Mouse (Mus musculus): ENCODE results near the gene Usb1. TPM values are rescaled to one million over a fixed set of nuclear protein-coding genes. Genes with fewer than 3 reads are reported as not detected.

Gene Usb1
- polyA plus RNA-seq (2012; ENCODE audit: insufficient read depth, insufficient read length, missing spikeins) = 35.0 and 35.2 TPM in 2 replicates

DNA sequence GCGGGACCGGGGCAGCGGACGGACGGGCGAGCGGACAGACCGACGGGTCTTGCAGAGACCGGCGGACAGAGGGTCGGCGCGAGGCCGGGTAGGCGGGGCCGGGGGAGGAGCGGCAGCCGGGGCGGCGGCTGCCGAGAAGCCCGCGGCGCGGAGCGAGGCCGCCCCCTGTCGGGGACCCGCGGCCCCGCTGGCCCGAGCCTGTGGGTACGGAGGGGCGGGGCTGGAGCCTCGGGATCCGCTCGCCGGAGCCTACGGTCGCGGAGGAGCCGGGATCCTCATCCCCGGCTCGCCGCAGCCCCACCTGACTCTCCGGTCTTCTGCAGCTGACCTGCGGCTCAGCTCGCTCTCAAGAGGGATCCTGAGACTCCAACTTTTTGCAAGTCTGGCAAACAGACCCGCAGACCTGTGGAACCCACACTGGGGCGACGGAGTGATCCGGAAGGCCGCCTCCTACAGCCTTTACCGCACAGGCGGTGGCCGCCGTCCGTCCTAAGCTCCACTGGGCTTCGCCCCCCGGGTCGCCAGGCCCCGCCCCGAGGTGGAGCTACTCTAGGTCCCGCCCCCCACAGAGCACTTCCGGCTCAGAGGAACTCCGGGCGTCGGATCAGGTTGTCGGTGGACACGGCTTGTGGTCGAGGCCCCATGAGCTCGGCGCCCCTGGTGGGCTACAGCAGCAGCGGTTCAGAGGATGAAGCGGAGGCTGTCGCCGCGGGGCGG is at the start of gene Usb1, which contains the start of gene Zfp319:
Gene Usb1 (plus strand): TSS at position 565 of the 717 bp plus-strand sequence.
Gene Zfp319 (minus strand): TSS at position 231 of the 717 bp plus-strand sequence.
- peak; percentile 36; the same call in 1 of the 2 replicates for TF ChIP-seq POLR2A (IDR thresholded peaks at IDR 0.05; ENCODE audit: borderline replicate concordance, low read depth, low read length)
- TF ChIP-seq CTCF (IDR thresholded peaks at IDR 0.05; ENCODE audit: low read depth, low read length) = 0 out of 2 replicates have a peak, but pooled peaks have one; percentile 23
- peak within 1 kb of the TSS; percentile 98 for H3K27ac ChIP-seq (ENCODE audit: insufficient read depth, low read depth, low read length)
- peaks cover 21% of the 10 kb centered on the region for H3K4me1 ChIP-seq (ENCODE audit: control insufficient read depth, insufficient read depth, low read length)
- peak within 1 kb of the TSS; percentile 100 for H3K4me3 ChIP-seq (ENCODE audit: insufficient read depth, low read length)

DNA sequence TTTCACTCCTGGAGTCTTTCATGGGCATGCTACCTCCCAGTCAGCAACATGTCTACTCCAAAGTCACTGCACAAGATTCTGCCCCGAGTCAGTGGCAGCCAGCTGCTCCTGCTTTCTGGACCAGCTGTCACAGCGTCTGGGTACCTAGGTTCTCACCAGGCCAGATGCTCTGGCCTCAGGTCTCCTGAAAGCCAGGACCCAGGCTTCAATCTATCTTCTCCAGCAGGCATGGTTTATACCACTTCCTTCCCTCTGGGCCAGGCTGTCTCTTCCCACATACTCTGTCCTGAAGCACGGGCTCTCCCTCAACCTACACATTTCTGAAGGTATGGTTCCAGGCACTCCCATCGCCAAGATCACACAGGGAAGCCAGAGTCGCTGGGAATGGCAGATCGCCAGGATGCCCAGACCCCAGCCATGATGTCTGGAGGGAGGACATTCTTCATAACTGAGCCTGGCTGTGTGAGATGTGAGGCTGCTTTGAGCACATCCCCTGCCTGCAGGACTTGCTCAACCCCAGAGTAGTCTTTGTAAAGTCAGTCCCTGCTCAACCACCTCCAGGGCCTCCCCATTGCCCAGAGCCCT is 42.9 kb upstream of the Usb1 start:
- H3K4me1 ChIP-seq (ENCODE audit: control insufficient read depth, insufficient read depth, low read length) = peaks cover 8% of the 10 kb centered on the region; the same call in 1 of the 2 replicates

DNA sequence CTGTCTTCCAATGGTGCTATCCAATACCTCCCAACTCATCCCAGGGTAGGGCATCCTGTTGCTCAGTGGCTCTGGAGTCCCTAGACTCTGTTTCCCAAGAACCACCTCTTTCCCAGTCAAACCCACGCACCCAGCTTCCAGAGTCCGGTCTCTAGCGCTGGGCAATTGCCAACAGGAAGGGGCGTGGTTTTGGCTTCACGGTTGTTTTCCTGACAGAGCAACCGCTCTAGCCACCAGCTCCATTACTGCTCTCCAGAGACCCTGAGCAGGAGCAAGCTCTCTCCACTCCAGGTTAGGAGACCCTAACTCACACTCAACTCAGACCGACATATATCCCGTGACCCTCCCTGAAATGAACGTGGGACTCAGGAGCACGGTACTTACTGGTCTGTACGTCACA is 38.9 kb upstream of the Usb1 start:
- peaks cover 8% of the 10 kb centered on the region; the same call in 1 of the 2 replicates for H3K4me1 ChIP-seq (ENCODE audit: control insufficient read depth, insufficient read depth, low read length)
- H3K4me3 ChIP-seq (ENCODE audit: insufficient read depth, low read length) = peak overlapping the region; percentile 67
- H3K27ac ChIP-seq (ENCODE audit: insufficient read depth, low read depth, low read length) = no peak overlapping the region
- TF ChIP-seq POLR2A (IDR thresholded peaks at IDR 0.05; ENCODE audit: borderline replicate concordance, low read depth, low read length) (no peak), CTCF (IDR thresholded peaks at IDR 0.05; ENCODE audit: low read depth, low read length) (no peak)

More for the DNA sequence above, 42.9 kb upstream of the Usb1 start:
- no peak overlapping the region for H3K4me3 ChIP-seq (ENCODE audit: insufficient read depth, low read length)
- no peak for TF ChIP-seq POLR2A (IDR thresholded peaks at IDR 0.05; ENCODE audit: borderline replicate concordance, low read depth, low read length)
- no peak for TF ChIP-seq CTCF (IDR thresholded peaks at IDR 0.05; ENCODE audit: low read depth, low read length)
- no peak overlapping the region for H3K27ac ChIP-seq (ENCODE audit: insufficient read depth, low read depth, low read length)

DNA sequence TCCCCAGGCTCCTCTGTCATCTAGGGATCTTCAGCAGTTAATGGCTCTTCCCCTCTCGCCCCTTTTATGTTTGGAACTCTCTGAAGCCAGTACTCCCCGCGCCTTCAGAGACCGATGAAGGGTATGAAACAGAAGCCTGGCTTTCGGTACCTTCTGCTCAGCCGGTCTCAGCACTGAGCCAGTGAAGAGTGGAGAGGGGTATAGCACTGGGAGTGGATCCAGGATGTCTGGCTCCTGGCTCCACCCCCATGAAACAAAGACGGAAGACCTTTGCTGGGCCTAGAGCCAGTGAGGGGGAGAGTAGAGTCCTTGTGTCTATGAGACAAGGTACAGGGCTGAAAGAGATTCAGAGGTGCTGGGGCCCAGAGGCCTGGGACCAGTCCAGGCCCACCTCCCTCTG is 38.2 kb upstream of the Usb1 start:
- H3K4me1 ChIP-seq (ENCODE audit: control insufficient read depth, insufficient read depth, low read length) = peaks cover 6% of the 10 kb centered on the region; the same call in 1 of the 2 replicates
- TF ChIP-seq POLR2A (IDR thresholded peaks at IDR 0.05; ENCODE audit: borderline replicate concordance, low read depth, low read length) (no peak), CTCF (IDR thresholded peaks at IDR 0.05; ENCODE audit: low read depth, low read length) (no peak)
- peak overlapping the region; percentile 27; the same call in 1 of the 2 replicates for H3K4me3 ChIP-seq (ENCODE audit: insufficient read depth, low read length)
- H3K27ac ChIP-seq (ENCODE audit: insufficient read depth, low read depth, low read length) = no peak overlapping the region

DNA sequence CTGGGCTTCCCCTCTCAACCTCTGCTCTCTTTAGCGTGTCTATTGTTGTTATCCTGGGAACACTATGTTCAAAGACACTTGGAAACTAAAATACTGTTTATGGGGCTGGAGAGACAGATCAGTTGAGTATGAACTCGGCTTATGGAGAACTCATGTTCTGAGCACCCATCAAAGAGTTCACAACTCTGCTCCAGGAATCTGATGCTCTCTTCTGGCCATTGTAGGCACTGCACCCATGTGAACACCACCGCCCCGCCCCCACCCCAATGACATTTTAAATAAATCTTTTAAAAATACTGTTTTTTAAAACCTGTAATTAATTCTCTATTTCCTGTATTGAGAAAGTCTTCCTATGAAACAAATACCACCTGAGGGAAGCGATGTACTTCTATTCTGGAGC is 29.7 kb upstream of the Usb1 start:
- Histone ChIP-seq H3K4me1 (ENCODE audit: control insufficient read depth, insufficient read depth, low read length) (no peaks in the 10 kb centered on the region), H3K27ac (ENCODE audit: insufficient read depth, low read depth, low read length) (no peak overlapping the region), H3K4me3 (ENCODE audit: insufficient read depth, low read length) (no peak overlapping the region)
- no peak for TF ChIP-seq POLR2A (IDR thresholded peaks at IDR 0.05; ENCODE audit: borderline replicate concordance, low read depth, low read length)
- 0 out of 2 replicates have a peak, but pooled peaks have one; percentile 24 for TF ChIP-seq CTCF (IDR thresholded peaks at IDR 0.05; ENCODE audit: low read depth, low read length)

DNA sequence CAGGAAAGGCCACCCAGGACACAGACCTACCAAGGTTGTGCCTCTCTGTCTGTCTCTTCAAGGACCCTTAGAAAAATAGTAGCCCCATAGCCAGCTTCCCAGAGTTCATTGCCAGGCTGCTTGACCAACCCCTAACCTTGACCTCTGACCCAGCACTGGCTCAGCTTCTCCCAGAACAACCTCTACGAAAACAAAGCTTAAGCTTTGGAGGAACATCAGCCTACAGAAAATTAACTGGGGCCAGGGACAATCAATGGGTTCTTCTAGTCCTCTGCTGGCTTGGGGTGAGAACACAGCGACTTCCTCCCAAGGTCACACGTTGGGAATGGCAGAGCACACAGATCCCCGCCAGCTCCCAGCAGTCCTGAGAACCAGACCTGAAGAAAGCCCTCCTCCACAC is 26.6 kb upstream of the Usb1 start:
- H3K4me3 ChIP-seq (ENCODE audit: insufficient read depth, low read length) = no peak overlapping the region
- TF ChIP-seq POLR2A (IDR thresholded peaks at IDR 0.05; ENCODE audit: borderline replicate concordance, low read depth, low read length) (no peak), CTCF (IDR thresholded peaks at IDR 0.05; ENCODE audit: low read depth, low read length) (no peak)
- H3K4me1 ChIP-seq (ENCODE audit: control insufficient read depth, insufficient read depth, low read length) = no peaks in the 10 kb centered on the region

DNA sequence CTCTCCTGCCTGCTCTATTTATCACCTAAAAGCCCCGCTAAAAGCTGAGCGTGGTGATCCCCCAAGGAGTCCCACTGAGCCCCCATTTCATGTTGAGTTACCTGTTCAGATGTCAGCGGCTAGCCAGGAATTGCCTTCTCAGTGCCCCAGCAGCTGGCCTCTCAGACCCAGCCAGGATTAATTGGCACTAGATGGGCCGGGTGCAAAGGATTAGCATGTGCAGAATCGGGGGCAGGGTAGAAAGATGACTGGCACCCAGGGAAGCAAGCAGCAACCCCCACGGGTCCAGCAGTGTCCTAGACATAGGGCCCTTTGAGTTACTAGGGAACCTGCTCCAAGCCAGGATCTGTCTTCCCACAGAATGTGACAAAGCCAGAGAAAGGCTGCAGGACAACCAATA is 25.7 kb upstream of the Usb1 start, which contains the start of gene Cngb1:
Gene Cngb1 (minus strand): TSS at position 155 of the 400 bp plus-strand sequence.
- no peak within 1 kb of the TSS for H3K4me3 ChIP-seq (ENCODE audit: insufficient read depth, low read length)
- H3K4me1 ChIP-seq (ENCODE audit: control insufficient read depth, insufficient read depth, low read length) = no peaks in the 10 kb centered on the region
- TF ChIP-seq CTCF (IDR thresholded peaks at IDR 0.05; ENCODE audit: low read depth, low read length) (no peak), POLR2A (IDR thresholded peaks at IDR 0.05; ENCODE audit: borderline replicate concordance, low read depth, low read length) (no peak)
- H3K27ac ChIP-seq (ENCODE audit: insufficient read depth, low read depth, low read length) = no peak within 1 kb of the TSS

More for the DNA sequence above, 26.6 kb upstream of the Usb1 start:
- H3K27ac ChIP-seq (ENCODE audit: insufficient read depth, low read depth, low read length) = no peak overlapping the region

DNA sequence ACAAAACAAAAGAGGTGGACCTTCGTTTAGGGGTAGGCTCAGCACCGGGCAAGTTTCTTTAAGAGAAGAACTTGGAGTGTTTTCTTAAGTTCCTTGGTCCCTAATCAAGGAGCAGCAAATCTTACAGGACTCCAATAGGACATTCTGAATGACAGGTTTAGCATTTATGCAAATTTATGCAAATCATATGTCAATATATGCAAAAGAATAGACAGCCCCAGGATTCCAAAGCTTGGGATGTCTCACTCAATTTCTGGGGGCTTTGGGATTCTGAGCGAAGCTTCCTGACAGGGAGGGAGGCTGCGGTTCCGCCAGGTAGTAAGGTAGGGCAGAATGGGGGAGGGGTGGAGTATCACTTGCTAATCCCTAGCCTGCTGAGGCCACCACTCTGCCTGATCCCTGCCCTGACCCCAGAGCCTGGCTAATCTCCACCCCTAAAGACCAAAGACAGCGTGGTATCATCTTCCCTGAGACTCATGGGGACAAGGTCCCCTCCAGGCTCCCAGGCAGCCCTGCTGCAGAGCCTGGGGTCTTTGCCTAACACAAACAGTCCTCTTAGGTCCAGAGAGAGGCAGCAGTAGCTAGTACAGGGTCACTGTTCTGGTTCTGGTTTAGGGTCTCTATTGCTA is 21.6 kb upstream of the Usb1 start, which contains the start of gene Tepp:
Gene Tepp (plus strand): TSS at position 225 of the 629 bp plus-strand sequence.
- TF ChIP-seq POLR2A (IDR thresholded peaks at IDR 0.05; ENCODE audit: borderline replicate concordance, low read depth, low read length) (no peak), CTCF (IDR thresholded peaks at IDR 0.05; ENCODE audit: low read depth, low read length) (no peak)
- H3K4me3 ChIP-seq (ENCODE audit: insufficient read depth, low read length) = no peak within 1 kb of the TSS
- no peaks in the 10 kb centered on the region for H3K4me1 ChIP-seq (ENCODE audit: control insufficient read depth, insufficient read depth, low read length)
- no peak within 1 kb of the TSS for H3K27ac ChIP-seq (ENCODE audit: insufficient read depth, low read depth, low read length)

DNA sequence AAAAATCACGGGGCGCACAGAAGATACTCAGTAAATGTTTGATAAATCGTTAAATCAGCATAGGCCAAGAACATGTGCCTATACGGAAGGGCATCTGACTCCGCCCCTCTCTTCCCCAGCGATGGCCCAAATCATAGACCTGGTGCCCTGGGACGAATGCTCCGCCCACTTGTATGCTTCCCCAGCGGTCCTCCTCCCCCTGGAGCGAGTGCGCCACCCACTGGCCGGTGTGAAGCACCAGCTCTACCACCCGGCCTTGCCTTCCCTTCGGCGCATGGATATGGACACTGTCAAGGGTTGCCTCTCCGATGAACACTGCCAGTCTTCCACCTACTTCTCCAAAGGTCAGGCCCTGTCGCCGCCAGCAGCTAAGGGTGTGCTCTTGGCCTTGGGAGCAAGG is 19.2 kb upstream of the Usb1 start:
- no peak overlapping the region for H3K4me3 ChIP-seq (ENCODE audit: insufficient read depth, low read length)
- no peak for TF ChIP-seq POLR2A (IDR thresholded peaks at IDR 0.05; ENCODE audit: borderline replicate concordance, low read depth, low read length)
- TF ChIP-seq CTCF (IDR thresholded peaks at IDR 0.05; ENCODE audit: low read depth, low read length) = peak; percentile 6; the same call in 1 of the 2 replicates
- H3K4me1 ChIP-seq (ENCODE audit: control insufficient read depth, insufficient read depth, low read length) = no peaks in the 10 kb centered on the region
- H3K27ac ChIP-seq (ENCODE audit: insufficient read depth, low read depth, low read length) = no peak overlapping the region

Data from bone marrow macrophage, adult 2 months (primary cell).